Comparison of ENCODE assay signal across 8 mouse cellular contexts in genomic region chr2:164442315-164443050, GRCm38 (mm10). TPM values are rescaled to one million over a fixed set of nuclear protein-coding genes. Genes with fewer than 3 reads are reported as not detected.
DNase-seq lines count a peak whose midpoint lies in the region; ATAC-seq lines count a peak whose summit lies in the region.

No protein-coding gene starts in this region.

- H3K4me2 ChIP-seq in embryonic facial prominence, embryonic 13.5 days: peak overlapping the region; percentile 80
- peak overlapping the region; percentile 95 for H3K4me2 ChIP-seq in heart, embryonic 15.5 days
- peak overlapping the region; percentile 87 for H3K4me2 ChIP-seq in midbrain, embryonic 11.5 days

- peaks cover 58% of the 10 kb centered on the region for H3K4me1 ChIP-seq in embryonic facial prominence, embryonic 13.5 days
- peaks cover 46% of the 10 kb centered on the region for H3K4me1 ChIP-seq in heart, embryonic 15.5 days (replicated peaks)
- H3K4me1 ChIP-seq in midbrain, embryonic 11.5 days (ENCODE audit: control insufficient read depth, insufficient read depth, low read length): peaks cover 15% of the 10 kb centered on the region

- intact Hi-C loops in left cerebral cortex, postnatal 36 days (cut with DNase I): no loop called here

- H3K4me3 ChIP-seq in embryonic facial prominence, embryonic 13.5 days: peak overlapping the region; percentile 76
- H3K4me3 ChIP-seq in heart, embryonic 15.5 days: peak overlapping the region; percentile 75
- H3K4me3 ChIP-seq in midbrain, embryonic 11.5 days (ENCODE audit: low read depth, low read length): peak overlapping the region; percentile 50

- peak overlapping the region; percentile 89 for H3K9ac ChIP-seq in embryonic facial prominence, embryonic 13.5 days
- H3K9ac ChIP-seq in heart, embryonic 15.5 days: peak overlapping the region; percentile 80
- H3K9ac ChIP-seq in midbrain, embryonic 11.5 days (ENCODE audit: low read length): peak overlapping the region; percentile 77

- H3K27ac ChIP-seq in embryonic facial prominence, embryonic 13.5 days: peak overlapping the region; percentile 85
- H3K27ac ChIP-seq in heart, embryonic 15.5 days: peak overlapping the region; percentile 72
- no peak overlapping the region for H3K27ac ChIP-seq in midbrain, embryonic 11.5 days (ENCODE audit: low read depth, low read length)

- H3K36me3 ChIP-seq in embryonic facial prominence, embryonic 13.5 days: no peaks in the 10 kb centered on the region; the same call in 1 of the 2 replicates
- H3K36me3 ChIP-seq in heart, embryonic 15.5 days: no peaks in the 10 kb centered on the region
- H3K36me3 ChIP-seq in midbrain, embryonic 11.5 days (ENCODE audit: control insufficient read depth, insufficient read depth, low read length): no peaks in the 10 kb centered on the region

- 2% methylated on average over 29 of the region's 29 CpGs for WGBS in embryonic facial prominence, embryonic 13.5 days
- WGBS in heart, embryonic 15.5 days: 4% methylated on average over 29 of the region's 29 CpGs
- WGBS in midbrain, embryonic 11.5 days: 2% methylated on average over 29 of the region's 29 CpGs

- DNase-seq in ovary, postnatal 14 days (ENCODE audit: low spot score): peak; percentile 43
- DNase-seq in ovary, postnatal 10 days (ENCODE audit: low spot score): no peak
- peak; percentile 63 to 75 for DNase-seq in kidney, postnatal 4 days
- peak; percentile 91 for DNase-seq in midbrain, embryonic 11.5 days (ENCODE audit: low spot score, missing footprints)
- DNase-seq in layer of hippocampus, adult 18-20 months (ENCODE audit: low spot score in 2 of 2): no peak
- no peak for DNase-seq in left cerebral cortex, postnatal 36 days (ENCODE audit: low spot score in 2 of 2)

- H3K27me3 ChIP-seq in embryonic facial prominence, embryonic 13.5 days: no peaks in the 10 kb centered on the region
- peaks cover 30% of the 10 kb centered on the region for H3K27me3 ChIP-seq in heart, embryonic 15.5 days
- H3K27me3 ChIP-seq in midbrain, embryonic 11.5 days (ENCODE audit: control insufficient read depth, insufficient read depth, low read length): peaks cover 9% of the 10 kb centered on the region

- no peak for ATAC-seq in embryonic facial prominence, embryonic 13.5 days (ENCODE audit: insufficient number of reproducible peaks, insufficient read depth, low FRiP score, low TSS enrichment, low read depth)
- ATAC-seq in heart, embryonic 15.5 days (replicated peaks; ENCODE audit: insufficient number of reproducible peaks, insufficient read depth, low FRiP score, low read depth): peak; percentile 73
- peak; percentile 70 for ATAC-seq in midbrain, embryonic 11.5 days (ENCODE audit: low FRiP score)

- H3K9me3 ChIP-seq in embryonic facial prominence, embryonic 13.5 days: no peaks in the 10 kb centered on the region
- no peaks in the 10 kb centered on the region for H3K9me3 ChIP-seq in heart, embryonic 15.5 days (replicated peaks)
- H3K9me3 ChIP-seq in midbrain, embryonic 11.5 days (ENCODE audit: control insufficient read depth, low read length): no peaks in the 10 kb centered on the region

RNA-seq across cellular contexts. Expression of gene Sdc4, which starts 1.2 kb away (rescaled TPM):
- polyA plus RNA-seq in embryonic facial prominence, embryonic 13.5 days (2015; fragmentation: Nextera tagmentation; extraction: Ambion mirVana): 81.5 and 87.8 TPM in 2 replicates
- 41.9 and 56.5 TPM in 2 replicates for polyA plus RNA-seq in heart, embryonic 15.5 days (2015; fragmentation: Nextera tagmentation; extraction: Ambion mirVana)
- 9.7 and 9.9 TPM in 2 replicates for polyA plus RNA-seq in midbrain, embryonic 11.5 days (2014; fragmentation: Nextera tagmentation; extraction: Ambion mirVana)
- total RNA-seq in layer of hippocampus, adult 18-20 months (2021): 100 to 1,000 TPM; 122 to 140 TPM
- 10 to 100 TPM; 98.5 TPM for total RNA-seq in left cerebral cortex, postnatal 36 days (2021)

RNA-seq across cellular contexts. Expression of gene Sys1, which starts 14.3 kb away (rescaled TPM):
- polyA plus RNA-seq in embryonic facial prominence, embryonic 13.5 days (2015; fragmentation: Nextera tagmentation; extraction: Ambion mirVana): 56.0 and 65.9 TPM in 2 replicates
- polyA plus RNA-seq in heart, embryonic 15.5 days (2015; fragmentation: Nextera tagmentation; extraction: Ambion mirVana): 32.0 and 40.4 TPM in 2 replicates
- polyA plus RNA-seq in midbrain, embryonic 11.5 days (2014; fragmentation: Nextera tagmentation; extraction: Ambion mirVana): 62.0 and 63.6 TPM in 2 replicates
- 10 to 100 TPM; 37.9 to 39.9 TPM for total RNA-seq in layer of hippocampus, adult 18-20 months (2021)
- total RNA-seq in left cerebral cortex, postnatal 36 days (2021): 10 to 100 TPM; 34.7 to 40.4 TPM

RNA-seq across cellular contexts. Expression of gene Gm20458, which starts 18.3 kb away (rescaled TPM):
- 7.7 and 8.3 TPM in 2 replicates for polyA plus RNA-seq in embryonic facial prominence, embryonic 13.5 days (2015; fragmentation: Nextera tagmentation; extraction: Ambion mirVana)
- 10.5 and 13.5 TPM in 2 replicates for polyA plus RNA-seq in heart, embryonic 15.5 days (2015; fragmentation: Nextera tagmentation; extraction: Ambion mirVana)
- 4.7 and 5.0 TPM in 2 replicates for polyA plus RNA-seq in midbrain, embryonic 11.5 days (2014; fragmentation: Nextera tagmentation; extraction: Ambion mirVana)
- 1 to 10 TPM; 5.4 to 9.9 TPM for total RNA-seq in layer of hippocampus, adult 18-20 months (2021)
- total RNA-seq in left cerebral cortex, postnatal 36 days (2021): 10 to 100 TPM in 1 of 2 experiments, 1 to 10 TPM in 1; 8.1 to 14.9 TPM

RNA-seq across cellular contexts. Expression of gene Trp53tg5, which starts 31.0 kb away (rescaled TPM):
- not detected in 2 replicates for polyA plus RNA-seq in embryonic facial prominence, embryonic 13.5 days (2015; fragmentation: Nextera tagmentation; extraction: Ambion mirVana)
- not detected in 2 replicates for polyA plus RNA-seq in heart, embryonic 15.5 days (2015; fragmentation: Nextera tagmentation; extraction: Ambion mirVana)
- polyA plus RNA-seq in midbrain, embryonic 11.5 days (2014; fragmentation: Nextera tagmentation; extraction: Ambion mirVana): not detected in 2 replicates
- not detected for total RNA-seq in layer of hippocampus, adult 18-20 months (2021)
- not detected for total RNA-seq in left cerebral cortex, postnatal 36 days (2021)

RNA-seq across cellular contexts. Expression of gene Matn4, which starts 37.5 kb away (rescaled TPM):
- 66.0 and 105 TPM in 2 replicates for polyA plus RNA-seq in embryonic facial prominence, embryonic 13.5 days (2015; fragmentation: Nextera tagmentation; extraction: Ambion mirVana)
- 8.4 and 14.9 TPM in 2 replicates for polyA plus RNA-seq in heart, embryonic 15.5 days (2015; fragmentation: Nextera tagmentation; extraction: Ambion mirVana)
- 0.10 and 0.23 TPM in 2 replicates for polyA plus RNA-seq in midbrain, embryonic 11.5 days (2014; fragmentation: Nextera tagmentation; extraction: Ambion mirVana)
- 10 to 100 TPM; 11.0 to 11.2 TPM for total RNA-seq in layer of hippocampus, adult 18-20 months (2021)
- total RNA-seq in left cerebral cortex, postnatal 36 days (2021): 10 to 100 TPM; 11.4 to 13.0 TPM

Comparison
In these comparisons a context has a peak if more than half of its experiments do, and no peak if none do; other contexts are left out.
1. DNase-seq: peak in ovary, postnatal 14 days (single experiment), kidney, postnatal 4 days (2 of 2) and midbrain, embryonic 11.5 days (single experiment); none in ovary, postnatal 10 days (single experiment), layer of hippocampus, adult 18-20 months (0 of 2) and left cerebral cortex, postnatal 36 days (0 of 2).
2. Peak in every context shown above with its lines, with median percentiles within 50 percentile points of each other: H3K4me2 ChIP-seq, H3K4me3 ChIP-seq and H3K9ac ChIP-seq.